Comparison of ENCODE assay signal across 11 mouse cellular contexts in the genomic region with DNA sequence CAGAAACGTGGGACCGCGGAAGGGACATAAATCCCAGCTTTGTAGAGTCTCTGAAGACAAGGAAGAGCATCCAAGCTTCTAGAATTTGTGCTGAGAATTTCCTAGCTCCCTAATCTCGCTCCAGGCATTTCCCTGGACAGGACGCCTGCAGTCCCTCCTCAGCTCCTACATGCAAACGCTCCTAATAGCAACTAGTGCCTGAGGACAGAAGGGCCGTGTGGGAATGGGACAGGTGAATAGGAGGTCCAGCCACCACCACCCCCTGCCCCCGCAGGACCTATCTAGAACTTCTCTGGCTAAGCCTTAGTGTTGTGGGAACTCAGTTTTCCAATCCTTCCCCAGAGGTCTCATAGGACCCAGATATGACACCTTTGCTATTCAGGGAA. TPM values are rescaled to one million over a fixed set of nuclear protein-coding genes. Genes with fewer than 3 reads are reported as not detected.
DNase-seq lines count a peak whose midpoint lies in the region; ATAC-seq lines count a peak whose summit lies in the region.
"Had no signal": no experiment of that assay in that cellular context is flagged by ENCODE, and none has a peak within 500 bp of the region (broad histone marks: within the 10 kb centered on the region; RNA-seq: fewer than 3 reads in every experiment).

No protein-coding gene starts in this region.

- no peak for ATAC-seq in heart, embryonic 13.5 days (ENCODE audit: extremely low read depth, insufficient number of reproducible peaks, low FRiP score, low TSS enrichment)
- ATAC-seq in embryonic facial prominence, embryonic 13.5 days (ENCODE audit: insufficient number of reproducible peaks, insufficient read depth, low FRiP score, low TSS enrichment, low read depth) = no peak
- peak; percentile 50 for ATAC-seq in hindbrain, embryonic 13.5 days (ENCODE audit: low FRiP score)
- peak; percentile 17; the same call in 1 of the 2 replicates for ATAC-seq in midbrain, embryonic 14.5 days (ENCODE audit: low FRiP score, low TSS enrichment)
- ATAC-seq: activated CD4-positive, CD25-positive, alpha-beta regulatory T cell, adult 4 months had no signal

- peak overlapping the region; percentile 41 for H3K9ac ChIP-seq in heart, embryonic 13.5 days
- peak overlapping the region; percentile 64 for H3K9ac ChIP-seq in embryonic facial prominence, embryonic 13.5 days
- H3K9ac ChIP-seq in hindbrain, embryonic 13.5 days = peak overlapping the region; percentile 71
- peak overlapping the region; percentile 55 for H3K9ac ChIP-seq in midbrain, embryonic 14.5 days (replicated peaks; ENCODE audit: low read length)

- H3K4me3 ChIP-seq in heart, embryonic 13.5 days = peak overlapping the region; percentile 31
- peak overlapping the region; percentile 32 for H3K4me3 ChIP-seq in embryonic facial prominence, embryonic 13.5 days
- no peak overlapping the region for H3K4me3 ChIP-seq in hindbrain, embryonic 13.5 days
- H3K4me3 ChIP-seq in midbrain, embryonic 14.5 days (replicated peaks; ENCODE audit: low read depth, low read length) = peak overlapping the region; percentile 9; the same call in 1 of the 2 replicates

- H3K36me3 ChIP-seq in heart, embryonic 13.5 days = no peaks in the 10 kb centered on the region
- no peaks in the 10 kb centered on the region for H3K36me3 ChIP-seq in embryonic facial prominence, embryonic 13.5 days
- no peaks in the 10 kb centered on the region for H3K36me3 ChIP-seq in hindbrain, embryonic 13.5 days
- H3K36me3 ChIP-seq in midbrain, embryonic 14.5 days (ENCODE audit: control insufficient read depth, insufficient read depth, low read length) = no peaks in the 10 kb centered on the region

- peaks cover 53% of the 10 kb centered on the region for H3K27me3 ChIP-seq in heart, embryonic 13.5 days (replicated peaks)
- no peaks in the 10 kb centered on the region; the same call in 1 of the 2 replicates for H3K27me3 ChIP-seq in embryonic facial prominence, embryonic 13.5 days
- H3K27me3 ChIP-seq in hindbrain, embryonic 13.5 days = peaks cover 17% of the 10 kb centered on the region
- H3K27me3 ChIP-seq in midbrain, embryonic 14.5 days (ENCODE audit: control insufficient read depth, insufficient read depth, low read length) = no peaks in the 10 kb centered on the region

- peaks cover 18% of the 10 kb centered on the region for H3K4me1 ChIP-seq in heart, embryonic 13.5 days
- H3K4me1 ChIP-seq in embryonic facial prominence, embryonic 13.5 days = peaks cover 10% of the 10 kb centered on the region
- H3K4me1 ChIP-seq in hindbrain, embryonic 13.5 days (replicated peaks) = peaks cover 26% of the 10 kb centered on the region
- peaks cover 11% of the 10 kb centered on the region; the same call in 1 of the 2 replicates for H3K4me1 ChIP-seq in midbrain, embryonic 14.5 days (ENCODE audit: control insufficient read depth, insufficient read depth, low read length)

- H3K9me3 ChIP-seq in heart, embryonic 13.5 days = no peaks in the 10 kb centered on the region
- H3K9me3 ChIP-seq in embryonic facial prominence, embryonic 13.5 days = no peaks in the 10 kb centered on the region
- H3K9me3 ChIP-seq in hindbrain, embryonic 13.5 days = no peaks in the 10 kb centered on the region
- no peaks in the 10 kb centered on the region for H3K9me3 ChIP-seq in midbrain, embryonic 14.5 days (ENCODE audit: control insufficient read depth, low read length)

- no peak overlapping the region for H3K27ac ChIP-seq in heart, embryonic 13.5 days (replicated peaks)
- H3K27ac ChIP-seq in embryonic facial prominence, embryonic 13.5 days = peak overlapping the region; percentile 51
- peak overlapping the region; percentile 92 for H3K27ac ChIP-seq in hindbrain, embryonic 13.5 days
- H3K27ac ChIP-seq in midbrain, embryonic 14.5 days (replicated peaks; ENCODE audit: low read depth, low read length) = peak overlapping the region; percentile 82

- H3K4me2 ChIP-seq in heart, embryonic 13.5 days = peak overlapping the region; percentile 66
- peak overlapping the region; percentile 63 for H3K4me2 ChIP-seq in embryonic facial prominence, embryonic 13.5 days
- peak overlapping the region; percentile 53 for H3K4me2 ChIP-seq in hindbrain, embryonic 13.5 days
- peak overlapping the region; percentile 49 for H3K4me2 ChIP-seq in midbrain, embryonic 14.5 days (ENCODE audit: low read length)

- DNase-seq in heart, postnatal 36 days = no peak
- no peak for DNase-seq in midbrain, embryonic 14.5 days
- DNase-seq in thymus, postnatal 25 days = no peak
- no peak for DNase-seq in embryo, embryonic 9.5 days (ENCODE audit: extremely low spot score)
- DNase-seq in spleen, postnatal 4 days (ENCODE audit: low spot score in 2 of 2) = no peak
- DNase-seq: liver had no signal

- intact Hi-C loops in heart, postnatal 36 days (cut with DNase I) = no loop called here

- WGBS in heart, embryonic 13.5 days = 26% methylated on average over 8 of the region's 8 CpGs
- 16% methylated on average over 8 of the region's 8 CpGs for WGBS in embryonic facial prominence, embryonic 13.5 days
- 33% methylated on average over 8 of the region's 8 CpGs for WGBS in hindbrain, embryonic 13.5 days
- 33% methylated on average over 8 of the region's 8 CpGs for WGBS in midbrain, embryonic 14.5 days

RNA-seq across cellular contexts. Expression of gene Ubl4b, which starts 17.4 kb away (rescaled TPM):
- polyA plus RNA-seq in heart, embryonic 13.5 days (2015; fragmentation: Nextera tagmentation; extraction: Ambion mirVana) = not detected in 2 replicates
- total RNA-seq in heart, postnatal 36 days (2021) = not detected
- polyA plus RNA-seq in embryonic facial prominence, embryonic 13.5 days (2015; fragmentation: Nextera tagmentation; extraction: Ambion mirVana) = 0.34 and 0.44 TPM in 2 replicates
- not detected in 2 replicates for polyA plus RNA-seq in hindbrain, embryonic 13.5 days (2015; fragmentation: Nextera tagmentation; extraction: Ambion mirVana)
- polyA plus RNA-seq in midbrain, embryonic 14.5 days (2014; fragmentation: Nextera tagmentation; extraction: Ambion mirVana) = not detected in 2 replicates
- total RNA-seq: hematopoietic stem cell, adult 5-6 weeks had no signal
- polyA plus RNA-seq: activated CD4-positive, CD25-positive, alpha-beta regulatory T cell, adult 4 months had no signal

RNA-seq across cellular contexts. Expression of gene Slc6a17, which starts 19.7 kb away (rescaled TPM):
- 4.1 and 4.7 TPM in 2 replicates for polyA plus RNA-seq in heart, embryonic 13.5 days (2015; fragmentation: Nextera tagmentation; extraction: Ambion mirVana)
- 1 to 10 TPM; 1.5 to 2.0 TPM for total RNA-seq in heart, postnatal 36 days (2021)
- 9.5 and 10.3 TPM in 2 replicates for polyA plus RNA-seq in embryonic facial prominence, embryonic 13.5 days (2015; fragmentation: Nextera tagmentation; extraction: Ambion mirVana)
- 10.0 and 10.6 TPM in 2 replicates for polyA plus RNA-seq in hindbrain, embryonic 13.5 days (2015; fragmentation: Nextera tagmentation; extraction: Ambion mirVana)
- polyA plus RNA-seq in midbrain, embryonic 14.5 days (2014; fragmentation: Nextera tagmentation; extraction: Ambion mirVana) = 12.3 and 20.4 TPM in 2 replicates
- polyA plus RNA-seq: activated CD4-positive, CD25-positive, alpha-beta regulatory T cell, adult 4 months had no signal

RNA-seq across cellular contexts. Expression of gene Alx3, which starts 57.3 kb away (rescaled TPM):
- 0.28 and 0.53 TPM in 2 replicates for polyA plus RNA-seq in heart, embryonic 13.5 days (2015; fragmentation: Nextera tagmentation; extraction: Ambion mirVana)
- total RNA-seq in heart, postnatal 36 days (2021) = not detected
- polyA plus RNA-seq in embryonic facial prominence, embryonic 13.5 days (2015; fragmentation: Nextera tagmentation; extraction: Ambion mirVana) = 31.5 and 50.5 TPM in 2 replicates
- 0.31 and 0.62 TPM in 2 replicates for polyA plus RNA-seq in hindbrain, embryonic 13.5 days (2015; fragmentation: Nextera tagmentation; extraction: Ambion mirVana)
- 0.74 TPM in 1 of 2 replicates, not detected in the other for polyA plus RNA-seq in midbrain, embryonic 14.5 days (2014; fragmentation: Nextera tagmentation; extraction: Ambion mirVana)
- total RNA-seq: hematopoietic stem cell, adult 5-6 weeks had no signal
- polyA plus RNA-seq: activated CD4-positive, CD25-positive, alpha-beta regulatory T cell, adult 4 months had no signal

Comparison
In these comparisons a context has a peak if more than half of its experiments do, and no peak if none do; other contexts are left out.
1. ATAC-seq: peak in hindbrain, embryonic 13.5 days (single experiment) and midbrain, embryonic 14.5 days (single experiment); none in heart, embryonic 13.5 days (single experiment) and embryonic facial prominence, embryonic 13.5 days (single experiment).
2. RNA of gene Alx3, which starts 57.3 kb away (polyA plus RNA-seq): 31.5 to 50.5 TPM in embryonic facial prominence, embryonic 13.5 days; 0.74 TPM in midbrain, embryonic 14.5 days, 0.28 to 0.53 TPM in heart, embryonic 13.5 days and 0.31 to 0.62 TPM in hindbrain, embryonic 13.5 days; every median in the first group is over 10 times any median in the second.
3. Peak in every context shown above with its lines, with median percentiles within 50 percentile points of each other: H3K4me2 ChIP-seq and H3K9ac ChIP-seq.